Mouse (Mus musculus) megakaryocyte, embryonic 14.5 days (primary cell): ENCODE results near the gene Hrh1.
"Not testable (repeated sequence)": the region's sequence is repeated elsewhere in the genome, so short reads cannot be mapped to it uniquely, and the experiment has no call there.

Experiments used
- FLI1 ChIP-seq: IDR thresholded peaks from 2 replicates; pipeline ENCODE4 v1.6.1; 2012; ENCODE audit warnings: low read length, inconsistent platforms, mixed read lengths
- GATA1 ChIP-seq: IDR thresholded peaks from 3 replicates; pipeline ENCODE4 v1.6.1; 2012; ENCODE audit warnings: mixed read lengths, low read length, inconsistent platforms, borderline replicate concordance

DNA sequence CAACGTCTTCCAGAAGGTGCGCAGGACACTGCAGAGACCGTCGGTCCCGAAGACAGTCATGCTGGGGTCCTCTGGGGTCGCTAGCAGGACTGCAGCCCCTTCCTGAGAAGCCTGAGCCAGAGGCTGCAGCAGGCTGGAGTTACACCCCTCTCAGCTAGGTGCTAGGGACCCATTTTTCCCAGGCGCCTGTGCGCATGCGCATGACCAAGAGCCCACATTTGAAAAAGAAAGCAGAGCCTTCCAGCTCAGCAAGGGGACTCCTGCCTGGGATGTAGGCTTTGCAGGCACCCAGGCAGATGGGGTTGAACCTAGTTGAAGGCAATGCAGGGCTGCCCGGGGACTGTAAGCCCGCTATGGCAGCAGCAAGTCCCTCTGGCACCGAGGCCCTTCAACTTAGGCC is 97.3 kb downstream of the Hrh1 start:
- TF ChIP-seq FLI1, GATA1: not testable (repeated sequence)
